Mouse (Mus musculus) cortical plate, adult 2 months (tissue): ENCODE data around the gene Sfrp4.

Experiments
- CTCF ChIP-seq: fragments of 200-500 bp; IDR thresholded peaks from 2 replicates; pipeline ENCODE4 v1.5.1; 2011; ENCODE audit warnings: mild to moderate bottlenecking, control low read depth, low read length; ENCODE audit not compliant: insufficient read depth; ENCODE audit errors: extremely low read depth
- POLR2A ChIP-seq: fragments of 200-500 bp; IDR thresholded peaks from 2 replicates; pipeline ENCODE4 v1.6.1; 2011; ENCODE audit warnings: mild to moderate bottlenecking, low read length, control low read depth; ENCODE audit not compliant: insufficient read depth; ENCODE audit errors: extremely low read depth

- no peak for TF ChIP-seq POLR2A
- TF ChIP-seq CTCF, result no peak
These were observed 3.6 kb downstream of the Sfrp4 start for GRCm38 (mm10) chr13:19626473-19626872.
